Mouse (Mus musculus) heart, adult 2 months (tissue): ENCODE measurements at regions not wholly inside any gene's neighbourhood (a gene's known extent, or its start where the extent isn't known, plus 50 kb on each side); places are given as distances from the start of the nearest gene placed in this dataset.

Source experiments
- CTCF ChIP-seq: fragments of 200-600 bp; IDR thresholded peaks from 2 replicates; pipeline ENCODE4 v1.8.1; 2022; ENCODE audit warnings: antibody characterized with exemption, mild to moderate bottlenecking, moderate library complexity
- EP300 ChIP-seq: fragments of 200-500 bp; IDR thresholded peaks from 2 replicates; pipeline ENCODE4 v1.6.1; 2011; ENCODE audit warnings: low read depth, low read length, control low read depth; ENCODE audit not compliant: insufficient read depth
- POLR2A ChIP-seq: fragments of 200-500 bp; IDR thresholded peaks from 2 replicates; pipeline ENCODE4 v1.6.1; 2011; ENCODE audit warnings: mild to moderate bottlenecking, low read depth, low read length, control low read depth; ENCODE audit not compliant: insufficient read depth

- no peak for TF ChIP-seq CTCF
- TF ChIP-seq POLR2A: no peak
- 0 out of 2 replicates have a peak, but pooled peaks have one; percentile 11 for TF ChIP-seq EP300
Observed at GRCm38 (mm10) chr11:45241671-45242070, 610.2 kb upstream of the Clint1 start.
